Mouse (Mus musculus): ENCODE results near the gene Sptssa. TPM values are rescaled to one million over a fixed set of nuclear protein-coding genes. Genes with fewer than 3 reads are reported as not detected.

Sptssa gene
- total RNA-seq, 2 experiments from 2014 or later = 89.4 to 101 TPM

Small RNA genes lying within 50 kb of the gene (microRNA-seq; reads per million reads assigned to microRNA genes)
- not detected for gene Mir1892

Other genes starting within 250 kb of the Sptssa start
- gene Eapp, start 39.3 kb upstream of the Sptssa start, total RNA-seq (2021) = 10 to 100 TPM; 36.9 to 37.8 TPM
- 10 to 100 TPM; 81.3 to 92.7 TPM for gene Snx6, start 139.1 kb upstream of the Sptssa start, total RNA-seq (2021)
- 100 to 1,000 TPM; 172 to 180 TPM for gene Cfl2, start 206.3 kb upstream of the Sptssa start, total RNA-seq (2021)